Mouse (Mus musculus) left cerebral cortex, adult 18-20 months (tissue): Measurements from ENCODE around the gene 1700001C19Rik. TPM values are rescaled to one million over a fixed set of nuclear protein-coding genes. Genes with fewer than 3 reads are reported as not detected.

ENCODE experiments used
- DNase-seq, 2 experiments: peaks; one replicate each; pipeline ENCODE4 v3.0.0; 2021 to 2022; ENCODE audit warnings: low spot score in 2 of 2, mixed read lengths in 1 of 2
- long read RNA-seq, 2 experiments: library from polyadenylated mRNA; stranded (forward); transcript quantifications; one replicate each; pipeline ENCODE4 v2.0.0; 2021
- total RNA-seq, 2 experiments: library from RNA; stranded (reverse); gene quantifications; 2 replicates each; pipeline ENCODE4 v1.2.3; 2021

Gene 1700001C19Rik
- total RNA-seq = under 1 TPM in 1 of 2 experiments, not detected in 1; 0.21 TPM
- long read RNA-seq, experiment 1 = 0 reads
- long read RNA-seq, experiment 2 = 0 reads

GRCm38 (mm10) chr17:47436907-47437547, at the start of gene 1700001C19Rik:
TSS of gene 1700001C19Rik (minus strand) at chr17:47437376.
- DNase-seq = no peak

DNA sequence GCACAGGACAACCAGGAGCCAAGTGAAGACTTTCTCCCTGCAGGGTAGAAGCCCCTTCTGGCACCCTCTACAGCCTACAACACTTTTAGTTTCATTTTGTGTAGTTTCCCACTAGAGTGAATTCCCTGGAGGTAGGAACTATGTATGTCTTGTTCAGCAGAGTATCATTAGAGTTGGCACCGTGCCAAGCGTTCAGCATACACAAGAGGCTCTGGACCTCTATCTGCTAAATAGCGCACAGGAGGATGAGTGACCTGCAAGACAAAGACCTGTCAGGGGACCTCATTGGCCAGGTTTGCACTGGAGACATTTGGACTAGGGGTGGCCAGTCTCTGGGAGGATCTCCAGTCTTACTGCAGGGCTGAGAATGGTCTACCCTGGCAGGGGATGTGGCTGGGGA, 48.6 kb upstream of the 1700001C19Rik start:
- DNase-seq = no peak

GRCm38 (mm10) chr17:47484993-47485392, 47.8 kb upstream of the 1700001C19Rik start:
- no peak for DNase-seq

DNA sequence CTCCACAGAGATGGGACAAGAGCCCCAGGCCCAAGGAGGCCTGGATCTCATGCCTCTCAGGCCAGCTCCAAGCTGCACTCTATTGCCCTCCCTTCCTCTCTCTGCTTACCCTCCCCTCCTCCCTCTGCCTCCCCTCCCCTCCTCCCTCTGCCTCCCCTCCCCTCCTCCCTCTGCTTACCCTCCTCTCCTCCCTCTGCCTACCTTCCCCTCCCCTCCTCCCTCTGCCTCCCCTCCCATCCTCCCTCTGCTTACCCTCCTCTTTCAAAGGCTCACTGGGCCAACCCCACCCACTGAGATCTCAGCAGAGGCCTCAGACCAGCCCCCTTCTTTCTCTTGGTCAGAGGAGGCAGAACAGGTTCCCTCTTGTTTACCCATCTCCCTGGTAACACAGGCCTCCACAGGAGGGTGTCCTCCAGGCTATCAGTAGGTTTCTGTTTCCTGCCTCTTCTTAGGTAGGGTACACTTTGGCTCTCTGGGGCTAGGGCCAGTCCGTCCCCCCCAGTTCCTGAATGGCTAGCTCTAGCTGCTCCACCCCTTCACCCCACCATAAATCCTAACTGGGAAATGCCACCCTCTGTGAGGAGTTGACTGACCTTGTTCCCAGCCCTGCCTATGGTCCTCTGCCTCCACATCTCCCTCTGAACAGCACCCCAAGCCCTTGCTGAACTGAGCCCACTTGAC, 47.2 kb upstream of the 1700001C19Rik start:
- no peak for DNase-seq

DNA sequence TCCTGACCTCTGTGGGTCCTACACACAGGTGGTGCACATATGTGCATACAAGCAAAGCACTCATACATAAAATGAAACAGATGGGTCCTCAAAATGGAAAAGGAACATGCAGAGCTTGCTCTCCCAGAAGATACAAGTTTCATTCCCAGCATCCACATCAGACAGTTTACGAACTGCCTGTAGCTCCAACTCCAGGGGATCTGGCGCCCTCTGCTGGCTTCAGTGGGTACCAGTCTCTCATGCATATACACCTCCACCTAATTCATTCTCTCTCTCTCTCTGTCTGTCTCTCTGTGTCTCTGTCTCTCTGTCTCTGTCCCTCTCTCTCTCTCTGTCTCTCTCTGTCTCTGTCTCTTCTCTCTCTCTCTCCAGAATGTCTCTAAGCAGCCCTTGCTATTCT, 45.2 kb upstream of the 1700001C19Rik start:
- peak; percentile 42 to 52 for DNase-seq

GRCm38 (mm10) chr17:47479887-47480286, 42.7 kb upstream of the 1700001C19Rik start:
- no peak for DNase-seq

DNA sequence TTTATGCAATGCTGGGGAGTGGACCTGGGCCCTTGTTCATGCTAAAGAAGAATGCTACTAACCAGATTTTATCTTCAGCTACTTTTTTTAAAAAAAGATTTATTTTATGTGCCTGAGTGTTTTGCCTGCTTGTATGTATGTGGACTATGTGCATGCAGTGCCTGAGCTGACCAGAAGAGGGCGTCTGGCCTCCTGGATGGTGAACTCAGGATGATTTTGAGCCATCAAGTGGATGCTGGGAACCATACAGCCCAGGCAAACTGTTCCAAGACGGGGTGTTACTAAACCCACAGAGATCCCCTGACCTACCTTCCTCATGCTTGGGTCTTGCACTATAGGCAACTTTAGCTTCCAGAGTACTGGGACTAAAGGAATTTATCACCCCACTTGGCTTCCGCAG, 38.5 kb upstream of the 1700001C19Rik start:
- DNase-seq = no peak

DNA sequence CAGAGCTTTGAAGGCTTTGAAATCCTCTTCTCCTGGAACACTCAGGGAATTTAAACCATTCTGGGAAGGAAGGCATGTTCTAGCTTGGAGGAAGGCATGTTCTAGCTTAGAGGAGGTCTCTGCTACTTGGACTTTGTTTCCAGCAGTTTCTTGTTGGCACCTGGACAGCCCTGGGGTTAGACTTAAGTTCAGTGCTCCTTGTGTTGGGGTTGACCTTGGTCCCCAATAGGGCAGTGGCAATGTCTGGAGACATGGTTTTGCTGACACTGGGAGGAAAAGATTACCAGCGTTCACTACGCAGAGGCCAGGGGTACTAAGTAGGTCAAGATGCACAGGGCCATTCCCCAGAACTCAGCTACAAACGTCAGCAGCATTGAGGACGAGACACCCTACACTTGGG, 38.0 kb upstream of the 1700001C19Rik start:
- no peak for DNase-seq

DNA sequence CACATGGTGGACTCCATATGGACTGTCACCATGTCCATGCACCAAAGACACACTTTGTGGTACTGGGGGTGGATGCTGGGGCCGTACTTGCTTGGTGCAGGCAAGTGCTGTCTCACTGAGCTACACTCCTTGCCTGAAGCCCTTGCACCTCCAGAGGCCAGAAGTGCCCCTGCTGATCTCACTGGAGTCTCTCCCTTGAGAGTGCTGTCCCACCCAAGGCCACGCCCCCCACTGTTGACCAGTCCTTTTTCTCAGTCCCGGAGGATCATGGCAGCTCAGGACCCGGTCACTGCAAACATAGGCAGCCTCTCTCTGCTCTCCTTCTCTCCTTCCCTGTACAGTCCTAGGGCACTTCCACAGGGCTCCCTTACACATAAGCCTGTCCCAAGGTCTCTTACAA, 37.1 kb upstream of the 1700001C19Rik start:
- no peak for DNase-seq

DNA sequence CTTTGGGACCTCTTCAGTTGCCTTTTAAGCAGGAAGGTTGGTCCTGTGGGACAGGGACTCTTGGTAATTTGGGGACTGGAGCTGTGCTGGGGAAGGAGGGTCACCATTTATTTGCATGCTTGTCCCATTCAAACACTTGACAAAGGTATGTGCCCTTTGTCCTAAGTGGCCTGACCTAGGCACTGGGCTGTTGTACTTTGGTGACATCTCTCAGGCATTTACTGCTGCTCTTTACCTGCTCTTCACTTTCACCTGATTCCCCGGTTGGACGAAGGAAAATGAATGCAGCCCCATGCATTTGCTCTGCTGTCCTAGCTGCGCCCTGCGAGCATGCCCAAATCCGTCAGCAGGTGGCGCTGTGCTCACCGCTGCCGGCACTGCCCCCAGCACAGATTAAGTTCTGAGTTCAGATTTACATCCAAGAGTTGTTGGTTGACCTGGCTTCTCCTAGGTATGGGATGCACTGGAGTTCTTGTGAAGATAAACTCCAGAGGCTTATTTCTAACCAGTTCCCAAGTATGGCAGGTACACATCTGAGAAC, 36.3 kb upstream of the 1700001C19Rik start:
- peak; percentile 37 to 54 for DNase-seq

GRCm38 (mm10) chr17:47472435-47473350, 35.5 kb upstream of the 1700001C19Rik start:
- DNase-seq = peak in 1 of 2 experiments; percentile 14

- DNase-seq = no peak
Observed at GRCm38 (mm10) chr17:47470686-47471085, 33.5 kb upstream of the 1700001C19Rik start.

GRCm38 (mm10) chr17:47470121-47470520, 32.9 kb upstream of the 1700001C19Rik start:
- no peak for DNase-seq

GRCm38 (mm10) chr17:47469642-47470041, 32.5 kb upstream of the 1700001C19Rik start:
- DNase-seq = no peak

- DNase-seq = no peak
Observed at GRCm38 (mm10) chr17:47468466-47468865, 31.3 kb upstream of the 1700001C19Rik start.

- DNase-seq = no peak
Observed at GRCm38 (mm10) chr17:47468063-47468462, 30.9 kb upstream of the 1700001C19Rik start.

DNA sequence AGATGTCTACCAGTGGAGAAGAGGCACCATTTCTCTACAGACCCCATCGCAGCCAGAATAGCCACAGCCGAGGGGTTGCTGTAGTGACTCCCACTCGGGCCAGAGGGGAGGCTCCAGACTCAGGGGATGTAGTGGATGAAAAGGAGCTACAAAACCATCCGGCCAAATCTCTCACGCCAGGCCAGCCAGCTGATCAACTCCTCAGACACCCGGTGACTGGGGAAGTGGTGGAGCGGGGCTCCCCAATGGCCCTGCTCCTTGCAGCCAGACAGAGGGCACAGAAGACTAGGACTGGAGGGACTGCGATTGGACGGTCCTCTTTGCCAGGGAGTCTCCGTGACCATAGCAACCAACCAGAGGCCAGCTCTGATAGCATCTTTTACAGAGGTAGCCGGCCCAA, 30.5 kb upstream of the 1700001C19Rik start:
- no peak for DNase-seq

DNA sequence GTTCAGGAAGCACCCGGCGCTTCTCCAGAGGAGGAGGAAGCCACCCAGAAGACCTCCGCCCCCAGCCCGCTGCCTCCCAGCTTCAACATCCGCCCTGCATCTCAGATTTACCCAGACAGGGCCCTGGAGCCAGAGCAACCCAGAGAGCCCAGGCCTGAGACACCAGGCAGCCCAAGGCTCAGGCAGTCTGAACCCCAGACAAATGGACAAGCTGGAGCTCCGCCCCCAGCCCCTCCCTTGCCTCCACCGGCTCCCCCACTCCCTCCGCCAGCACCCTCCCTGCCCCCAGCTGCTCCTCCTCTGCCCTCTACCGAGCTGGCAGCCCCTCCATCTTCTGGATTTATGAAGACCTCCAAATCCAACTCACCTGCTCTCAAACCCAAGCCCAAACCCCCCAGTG, 29.1 kb upstream of the 1700001C19Rik start:
- DNase-seq = no peak

DNA sequence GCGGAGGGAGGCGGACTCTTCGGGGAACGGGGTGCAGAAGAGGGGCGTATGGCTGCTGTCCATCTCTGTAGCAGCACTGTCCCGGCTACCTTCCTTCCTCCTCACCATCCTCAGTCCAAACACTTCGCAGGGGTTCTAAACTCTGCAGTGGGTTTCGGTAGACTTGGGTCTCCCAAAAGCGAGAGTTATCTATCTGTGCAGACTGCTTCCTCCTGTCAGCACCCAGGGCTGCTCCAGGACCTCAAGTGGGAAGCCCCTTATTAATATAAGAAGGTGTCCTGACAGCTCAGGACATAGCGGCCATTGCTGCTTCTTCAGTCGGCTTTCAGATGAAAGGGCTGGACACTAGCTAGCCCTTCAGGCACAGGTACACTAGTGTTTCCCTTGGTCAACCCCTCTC, 27.8 kb upstream of the 1700001C19Rik start:
- DNase-seq = no peak

GRCm38 (mm10) chr17:47464248-47464965, 27.2 kb upstream of the 1700001C19Rik start:
- no peak for DNase-seq
